Mouse (Mus musculus): ENCODE measurements around the gene Dgkz.
A peak's percentile ranks its signal among the peaks of the same experiment; 100 is the strongest.

Gene Dgkz

DNA sequence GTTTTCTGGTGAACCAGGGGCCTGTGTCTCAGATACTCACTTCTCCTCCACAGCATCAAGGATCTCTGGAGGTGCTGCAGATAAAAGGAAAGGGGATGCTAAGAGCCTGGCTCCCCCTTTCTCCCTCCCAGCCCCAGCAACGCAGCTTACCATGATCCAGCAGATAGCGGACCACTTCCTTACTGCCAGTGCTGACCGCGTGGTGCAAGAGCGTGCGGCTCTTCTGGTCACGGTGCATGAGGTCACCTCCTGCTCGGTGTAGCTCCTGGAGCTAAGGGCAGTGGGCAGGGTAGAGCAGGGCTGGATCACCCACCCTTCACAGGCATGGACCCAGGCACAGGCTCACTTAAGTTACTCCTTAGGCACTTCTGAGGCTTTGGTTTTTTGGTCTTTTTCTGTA lies 41.6 kb downstream of the Dgkz start:
- no peak for DNase-seq

DNA sequence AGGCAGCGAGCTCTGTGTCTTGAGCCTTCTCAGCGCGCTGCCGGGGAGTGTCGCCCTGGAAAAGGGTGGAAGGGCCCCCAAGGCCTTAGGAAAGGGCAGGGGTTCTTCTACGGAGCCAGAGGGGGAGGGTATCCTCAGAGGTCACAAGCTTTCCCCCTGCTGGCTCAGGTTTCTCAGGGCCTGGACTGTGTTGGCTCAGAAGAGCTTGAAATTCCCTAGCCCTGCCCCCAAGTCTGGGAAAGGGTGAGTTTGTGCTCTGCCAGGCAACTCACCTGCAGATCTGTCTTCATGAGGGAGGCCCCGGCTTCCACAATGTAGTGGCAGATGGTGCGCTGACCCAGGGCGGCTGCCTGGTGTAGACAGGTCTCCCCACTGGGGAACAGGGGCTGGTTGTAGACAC lies 42.2 kb downstream of the Dgkz start:
- DNase-seq, result no peak

DNA sequence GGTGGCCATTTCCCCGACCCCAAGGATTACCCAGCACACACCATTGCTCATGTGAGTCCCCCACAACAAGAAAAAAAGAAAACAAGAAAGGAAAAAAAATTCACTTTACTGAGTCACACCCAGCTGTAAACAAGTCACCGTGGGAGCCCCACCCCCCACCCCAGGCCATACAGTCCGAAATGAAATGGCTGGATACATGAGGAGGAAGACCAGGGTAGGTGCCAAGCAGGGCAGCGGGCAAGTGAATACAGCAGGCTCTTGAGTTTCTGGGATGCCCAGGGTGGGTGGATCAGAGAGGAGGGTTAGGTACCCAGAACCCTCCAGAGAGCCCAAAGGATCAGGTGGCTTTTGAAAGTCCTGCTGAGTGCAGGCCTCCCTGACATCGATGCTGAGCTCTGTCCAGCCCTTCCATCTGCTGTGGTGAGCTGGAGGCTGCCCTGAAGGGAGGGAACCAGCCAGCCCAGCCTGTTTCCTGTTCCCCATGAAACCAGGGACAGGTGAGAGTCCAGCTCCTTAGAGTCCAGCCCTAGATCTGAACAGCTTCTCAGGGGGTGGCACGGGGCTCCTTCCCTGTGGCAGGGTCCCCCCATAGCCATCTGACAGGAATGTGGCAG lies 42.8 kb downstream of the Dgkz start:
- DNase-seq, result no peak

DNA sequence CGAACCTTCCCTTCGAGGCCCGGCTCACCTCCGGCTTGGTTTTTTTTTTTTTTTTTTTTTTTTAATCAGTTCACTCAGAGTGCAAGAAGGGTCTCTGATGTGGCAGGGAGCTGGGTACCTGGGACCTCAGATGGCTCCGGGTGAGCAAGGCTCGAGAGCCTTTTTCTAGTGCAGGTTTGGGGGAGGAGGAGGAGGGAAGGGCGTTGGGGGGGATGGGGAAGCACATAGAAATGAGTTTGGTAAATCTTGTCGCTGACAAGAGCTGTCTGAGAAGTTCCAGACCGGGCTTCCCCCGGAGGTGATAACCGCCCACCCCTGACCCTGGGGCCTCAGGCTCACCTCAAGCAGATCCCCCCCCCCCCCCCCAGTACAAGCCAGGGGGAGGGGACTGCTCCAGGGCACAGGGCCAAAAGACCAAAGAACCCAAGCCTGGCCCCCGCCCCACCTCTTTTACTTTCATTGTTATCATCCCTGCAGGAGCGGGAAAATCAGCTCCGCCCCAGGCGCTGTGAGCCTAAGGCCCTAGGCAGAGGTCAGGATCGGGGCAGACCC lies 43.4 kb downstream of the Dgkz start, which contains the start of gene Mdk:
Mdk (minus strand) TSS at position 138 of the 552 bp plus-strand sequence.
- no peak for DNase-seq

DNA sequence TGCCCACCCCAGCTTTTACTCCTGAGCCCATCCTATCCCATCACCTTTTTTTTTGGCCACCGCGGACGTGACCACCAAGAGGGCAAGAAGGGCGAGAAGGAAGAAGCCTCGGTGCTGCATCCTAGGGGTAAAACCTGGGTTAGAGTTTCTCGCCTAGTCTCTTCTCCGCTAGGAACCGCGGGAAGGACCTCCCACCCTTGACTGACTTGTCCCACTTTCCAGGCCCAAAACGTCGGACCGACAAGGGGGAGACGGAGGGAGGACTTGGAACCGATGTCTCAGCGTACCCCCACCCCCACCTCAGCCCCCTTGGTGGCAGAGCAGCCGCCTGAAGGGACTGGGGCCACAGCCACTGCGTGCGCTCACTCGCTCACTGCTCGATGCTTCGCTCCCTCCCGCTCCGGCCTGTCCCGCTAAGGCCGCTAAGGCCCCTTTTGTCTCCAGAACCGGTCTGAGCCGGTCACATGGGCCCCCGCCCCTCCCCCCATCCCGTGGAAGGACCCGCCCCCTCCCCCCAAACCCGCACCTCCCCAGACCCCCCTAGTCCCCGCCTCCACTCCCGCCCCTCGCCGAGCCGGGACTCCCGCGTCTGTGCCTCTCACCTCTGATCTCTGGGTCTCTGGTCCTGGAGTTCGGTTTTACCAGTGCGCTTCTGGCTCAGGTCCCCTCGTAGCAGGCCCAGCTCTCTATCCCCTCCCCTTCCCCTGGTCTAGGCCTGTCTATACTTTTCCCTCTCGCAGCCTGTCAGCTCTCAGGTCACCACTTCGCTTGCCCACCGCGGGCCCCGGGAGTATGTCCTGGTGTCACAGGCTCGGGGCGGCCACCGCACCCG lies 44.1 kb downstream of the Dgkz start:
- no peak for DNase-seq

DNA sequence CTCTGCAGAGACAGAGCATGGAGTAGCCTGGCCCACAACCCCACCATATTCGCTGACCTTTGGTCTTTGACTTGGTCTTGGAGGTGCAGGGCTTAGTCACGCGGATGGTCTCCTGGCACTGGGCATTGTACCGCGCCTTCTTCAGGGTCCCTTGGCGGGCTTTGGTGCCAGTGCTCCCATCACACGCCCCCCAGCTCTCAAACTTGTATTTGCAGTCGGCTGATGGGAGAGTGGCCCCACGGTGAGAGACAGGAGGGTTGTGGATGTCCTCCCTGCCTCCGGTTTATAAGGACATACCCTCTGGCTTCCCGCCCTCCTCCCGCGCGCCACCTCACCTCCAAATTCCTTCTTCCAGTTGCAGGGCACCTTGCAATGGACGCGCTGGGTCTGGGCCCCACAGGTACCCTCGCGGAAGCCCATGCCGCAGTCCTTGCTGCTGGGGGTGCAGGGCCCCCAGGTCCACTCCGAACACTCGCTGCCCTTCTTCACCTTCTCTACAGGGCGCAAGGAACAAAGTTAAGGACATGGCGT lies 44.8 kb downstream of the Dgkz start:
- DNase-seq, result no peak

DNA sequence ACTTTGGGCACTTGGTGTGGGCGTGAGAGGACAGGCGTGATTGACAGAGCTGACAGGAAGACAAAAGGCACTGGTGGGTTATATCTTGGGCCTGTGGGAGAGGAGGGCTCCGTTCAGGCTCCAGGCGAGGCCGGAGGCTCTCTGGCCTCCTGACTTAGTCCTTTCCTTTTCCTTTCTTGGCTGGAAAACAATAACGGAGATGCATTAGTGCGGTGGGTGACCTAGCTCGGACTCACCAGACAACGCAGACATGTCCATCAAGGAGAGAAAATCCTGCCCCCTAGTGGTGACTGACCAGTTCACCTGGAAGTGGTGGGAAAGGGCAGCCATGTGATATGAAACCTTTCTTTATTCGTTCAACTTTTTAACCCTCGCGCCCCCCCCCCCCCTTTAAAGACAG lies 45.7 kb downstream of the Dgkz start:
- peak; percentile 76 for DNase-seq

DNA sequence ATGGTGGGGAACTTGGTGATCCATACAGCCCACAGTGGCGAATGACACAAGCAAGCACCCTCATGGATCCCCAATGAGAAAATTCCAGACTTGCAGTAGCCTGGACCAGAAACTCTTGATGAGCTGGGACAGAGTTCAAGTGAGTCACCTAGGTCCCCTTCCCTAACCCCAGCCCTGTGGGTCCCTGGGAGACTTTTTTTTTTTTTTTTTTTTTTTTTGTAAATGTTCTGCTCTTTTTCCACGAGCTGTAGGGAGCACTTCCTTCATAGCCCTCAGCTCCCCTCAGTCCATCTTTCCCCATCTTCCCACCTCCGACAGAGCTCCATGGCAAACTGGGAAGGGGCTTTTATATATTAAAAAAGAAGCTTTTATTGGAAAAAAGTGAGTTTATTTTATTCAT lies 46.2 kb downstream of the Dgkz start:
- no peak for DNase-seq

DNA sequence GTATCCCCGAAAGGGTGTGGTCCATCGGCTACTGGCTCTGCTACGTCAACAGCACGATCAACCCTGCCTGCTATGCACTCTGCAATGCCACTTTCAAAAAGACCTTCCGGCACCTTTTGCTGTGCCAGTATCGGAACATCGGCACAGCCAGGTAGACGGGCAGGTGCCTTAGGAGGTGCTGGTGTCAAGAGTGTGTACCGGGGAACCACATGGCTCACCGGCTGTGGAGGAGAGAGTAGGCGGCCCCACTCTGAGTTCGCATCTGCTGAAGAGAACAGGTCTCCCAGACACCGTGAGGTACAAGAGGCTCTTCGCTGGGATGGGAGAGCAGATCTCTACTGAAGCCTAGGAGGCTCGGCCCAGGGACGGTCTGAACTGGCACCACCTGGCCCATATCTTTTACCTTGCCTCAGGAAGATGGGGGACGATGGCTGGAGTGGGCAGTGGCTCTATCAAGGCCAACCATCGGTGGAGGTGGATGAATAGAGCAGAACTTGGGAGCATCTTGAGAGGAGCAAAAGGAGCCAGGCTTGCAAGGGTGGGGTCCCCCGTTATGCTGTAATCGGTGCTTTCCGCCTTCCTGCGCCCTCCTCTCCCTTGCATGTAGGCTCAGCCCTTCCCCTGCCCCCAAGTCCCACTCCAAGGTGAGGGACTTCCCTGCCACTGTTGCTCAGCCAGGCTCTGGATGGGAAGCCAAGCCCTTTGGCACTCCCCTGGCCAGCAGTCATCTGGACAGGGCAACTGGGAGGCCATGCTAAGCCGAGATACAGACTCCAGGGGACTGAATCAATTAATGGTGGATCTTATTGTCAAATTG lies 46.9 kb downstream of the Dgkz start:
- no peak for DNase-seq

DNA sequence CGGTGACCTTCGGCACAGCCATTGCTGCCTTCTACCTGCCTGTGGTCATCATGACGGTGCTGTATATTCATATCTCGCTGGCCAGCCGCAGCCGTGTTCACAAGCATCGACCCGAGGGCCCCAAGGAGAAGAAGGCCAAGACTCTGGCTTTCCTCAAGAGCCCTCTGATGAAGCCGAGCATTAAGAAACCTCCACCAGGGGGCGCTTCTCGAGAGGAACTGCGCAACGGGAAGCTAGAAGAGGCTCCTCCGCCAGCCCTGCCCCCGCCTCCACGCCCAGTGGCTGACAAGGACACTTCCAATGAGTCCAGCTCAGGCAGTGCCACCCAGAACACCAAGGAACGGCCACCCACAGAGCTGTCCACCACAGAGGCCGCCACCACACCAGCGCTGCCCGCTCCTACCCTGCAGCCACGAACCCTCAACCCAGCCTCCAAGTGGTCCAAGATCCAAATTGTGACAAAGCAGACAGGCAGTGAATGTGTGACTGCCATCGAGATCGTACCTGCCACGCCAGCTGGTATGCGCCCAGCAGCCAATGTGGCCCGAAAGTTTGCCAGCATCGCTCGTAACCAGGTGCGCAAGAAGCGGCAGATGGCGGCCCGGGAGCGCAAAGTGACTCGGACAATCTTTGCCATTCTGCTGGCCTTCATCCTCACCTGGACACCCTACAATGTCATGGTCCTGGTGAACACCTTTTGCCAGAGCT lies 47.7 kb downstream of the Dgkz start:
- DNase-seq, result peak; percentile 91

DNA sequence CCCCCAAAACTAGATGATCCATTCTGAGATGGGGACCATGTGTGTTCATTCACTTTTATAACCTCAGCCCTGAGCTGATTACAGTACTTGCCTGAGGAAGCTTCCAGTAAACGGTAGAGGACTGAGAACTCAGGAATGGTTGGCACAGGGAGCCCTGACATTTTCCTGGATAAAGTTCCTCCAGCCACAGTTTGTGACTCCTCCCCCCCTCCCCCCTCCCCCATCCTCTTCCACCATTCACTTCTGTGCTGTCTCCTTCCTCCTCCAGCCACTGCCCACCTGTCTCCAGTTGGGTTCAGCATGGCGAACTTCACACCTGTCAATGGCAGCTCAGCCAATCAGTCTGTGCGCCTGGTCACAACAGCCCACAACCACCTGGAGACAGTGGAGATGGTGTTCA lies 48.7 kb downstream of the Dgkz start, which contains the start of gene Chrm4:
Chrm4 (plus strand) TSS at position 301 of the 400 bp plus-strand sequence.
- DNase-seq, result no peak

DNA sequence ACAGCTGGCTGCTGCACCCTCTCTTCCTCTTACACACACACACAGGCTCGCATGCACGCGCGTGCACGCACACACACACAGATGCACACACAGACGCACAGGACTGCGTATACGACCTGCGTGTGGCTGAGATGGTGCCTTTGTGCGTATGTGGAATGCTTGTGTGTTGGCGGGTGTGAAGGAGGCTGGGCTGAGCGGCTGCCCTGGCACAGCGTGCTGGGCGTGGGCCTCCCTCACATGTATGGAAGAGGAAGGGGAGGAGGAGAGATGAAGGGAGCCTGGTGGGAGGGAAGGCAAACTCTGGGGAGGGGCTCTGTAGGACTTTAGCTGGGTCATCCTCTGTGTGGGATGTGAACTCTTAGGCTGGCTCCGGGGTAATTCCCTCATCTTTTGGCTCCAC lies 50.2 kb downstream of the Dgkz start:
- no peak for DNase-seq

DNA sequence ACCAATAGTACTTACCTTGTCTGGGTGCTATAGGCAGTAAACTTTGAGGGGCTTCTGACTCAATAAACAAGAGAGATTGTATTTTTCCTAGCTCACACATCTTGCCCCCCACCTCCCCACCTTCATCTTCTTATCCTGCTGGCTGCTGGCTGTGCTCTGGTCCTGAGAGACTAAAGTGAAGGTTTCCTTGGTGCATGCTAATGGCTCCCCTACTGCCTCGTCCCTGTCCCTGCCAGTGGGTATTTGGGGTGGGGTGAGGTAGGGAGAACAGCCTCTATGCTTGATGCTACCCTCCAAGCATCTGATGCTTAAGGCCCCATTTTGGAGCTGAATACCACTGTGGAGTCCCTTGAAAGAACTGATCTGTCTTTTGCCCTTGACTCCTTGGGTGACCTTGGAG lies 50.9 kb downstream of the Dgkz start:
- DNase-seq, result no peak

DNA sequence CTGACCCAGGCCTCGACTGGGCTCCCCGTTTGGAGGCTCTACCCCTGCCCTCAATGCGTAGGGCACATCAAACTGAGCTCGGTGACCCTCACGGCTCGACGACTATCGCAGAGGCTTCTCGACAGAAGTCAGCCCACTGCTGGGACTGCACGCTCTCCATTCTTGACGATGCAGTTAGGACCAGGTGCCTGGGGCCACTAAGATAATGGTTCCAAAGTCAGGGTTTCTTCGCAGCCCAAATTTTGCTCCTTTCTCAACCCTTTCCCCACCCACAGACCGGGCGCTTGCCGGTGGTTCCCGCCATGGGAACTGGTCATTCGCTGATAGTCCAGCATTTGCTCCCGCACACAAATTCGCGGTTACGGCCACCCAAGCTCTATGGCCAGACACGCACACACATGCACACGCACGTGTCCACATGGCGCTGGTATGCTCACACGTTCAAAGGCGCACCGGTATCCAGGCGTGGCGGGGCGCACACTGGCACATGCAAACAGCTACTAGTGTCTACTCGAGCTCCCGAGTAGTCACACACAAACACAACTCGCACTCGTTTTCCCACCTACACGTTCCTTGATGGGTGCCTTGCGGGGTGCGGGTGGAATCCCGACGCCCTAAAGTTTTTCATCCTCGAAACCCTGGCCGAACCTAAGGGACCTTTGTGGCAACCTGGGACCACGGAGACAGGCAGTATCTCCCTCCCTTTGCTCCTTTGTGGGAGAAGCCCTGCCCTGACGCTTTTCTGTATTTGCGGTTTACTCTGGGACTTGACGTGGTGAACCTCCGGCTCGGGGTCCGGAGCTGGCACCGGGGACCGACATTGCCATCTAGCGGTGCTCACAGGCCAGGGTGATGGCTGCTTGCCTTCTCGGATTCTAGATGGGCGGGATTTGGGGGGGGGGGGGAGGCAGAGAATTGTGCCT lies 52.0 kb downstream of the Dgkz start:
- peak; percentile 81 for DNase-seq

DNA sequence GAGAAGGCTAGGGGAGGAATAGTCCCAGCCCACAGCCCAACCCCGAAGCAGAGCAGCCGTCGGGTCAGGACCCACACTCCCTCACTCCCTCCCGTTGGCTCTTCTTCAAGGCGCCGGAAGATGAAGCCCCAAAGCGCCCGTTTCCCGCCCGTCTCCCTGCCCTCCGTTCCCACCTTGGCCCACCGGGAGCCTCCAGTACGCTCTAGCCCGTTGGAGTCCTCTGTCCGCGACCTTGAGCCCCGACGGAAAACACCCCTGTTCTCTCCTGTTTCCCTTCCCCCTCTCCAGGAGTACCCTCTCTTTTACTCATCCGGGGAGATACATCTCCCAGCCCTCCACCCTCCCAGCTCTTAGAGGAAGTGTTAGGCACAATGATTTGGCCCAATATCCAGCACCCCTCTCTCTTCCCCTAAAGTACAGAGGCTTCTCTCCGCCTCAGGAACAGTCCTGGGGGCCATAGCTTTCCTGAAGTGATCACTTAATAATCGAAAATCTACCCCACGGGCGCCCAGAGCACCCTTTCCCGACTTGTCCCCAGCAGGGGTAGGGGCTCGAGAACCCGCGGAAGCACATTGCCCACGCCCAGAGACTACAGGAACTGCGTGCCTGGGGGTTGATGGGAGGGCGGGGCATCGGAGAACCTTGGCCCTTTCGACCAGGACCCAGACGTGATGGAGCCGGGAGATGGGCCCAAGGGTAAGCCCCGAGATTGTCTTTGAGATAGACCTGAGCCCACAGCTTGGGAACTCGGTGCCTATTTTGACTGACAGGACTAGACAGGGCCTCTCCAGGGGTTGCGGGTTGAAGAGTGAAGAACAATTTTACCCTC lies 52.9 kb downstream of the Dgkz start:
- DNase-seq, result no peak

DNA sequence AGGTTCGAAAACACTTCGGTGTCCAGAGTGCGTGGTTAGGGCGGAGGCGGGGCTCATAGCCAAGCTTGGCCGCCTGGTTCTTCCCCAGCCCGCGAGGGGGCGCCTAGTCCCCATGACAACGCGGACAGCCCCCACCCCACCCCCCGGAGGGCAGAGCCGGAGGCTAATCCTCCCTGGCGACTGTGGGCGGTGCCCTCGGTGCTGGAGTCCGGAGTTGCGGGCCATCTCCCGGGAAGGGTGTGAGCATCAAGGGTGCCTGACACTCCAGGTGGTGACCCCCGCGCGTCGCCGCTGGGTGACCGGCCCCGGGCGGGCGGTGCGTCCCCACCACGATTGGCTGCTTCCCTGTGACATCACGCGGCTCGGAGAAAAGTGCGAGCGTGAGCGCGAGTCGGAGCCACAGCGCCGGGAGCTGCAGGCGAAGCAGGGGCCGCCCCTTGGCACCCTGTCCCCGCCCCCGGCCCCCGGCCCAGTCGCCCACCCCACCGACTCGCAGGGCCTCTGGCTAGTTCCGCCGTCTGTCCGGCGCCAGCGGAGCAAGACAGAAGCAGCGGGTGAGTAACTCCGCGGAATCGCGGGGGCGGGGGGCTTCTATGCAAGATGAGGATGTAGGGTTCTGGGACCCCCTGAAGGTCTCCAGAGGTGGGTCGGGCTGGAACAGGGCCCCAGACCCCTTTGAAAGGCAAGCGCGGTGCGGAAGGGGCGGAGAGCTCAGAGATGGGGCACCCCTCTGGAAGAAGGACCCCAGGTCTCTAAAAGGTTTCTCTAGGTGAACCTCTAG lies 53.7 kb downstream of the Dgkz start:
- DNase-seq, result peak; percentile 58

DNA sequence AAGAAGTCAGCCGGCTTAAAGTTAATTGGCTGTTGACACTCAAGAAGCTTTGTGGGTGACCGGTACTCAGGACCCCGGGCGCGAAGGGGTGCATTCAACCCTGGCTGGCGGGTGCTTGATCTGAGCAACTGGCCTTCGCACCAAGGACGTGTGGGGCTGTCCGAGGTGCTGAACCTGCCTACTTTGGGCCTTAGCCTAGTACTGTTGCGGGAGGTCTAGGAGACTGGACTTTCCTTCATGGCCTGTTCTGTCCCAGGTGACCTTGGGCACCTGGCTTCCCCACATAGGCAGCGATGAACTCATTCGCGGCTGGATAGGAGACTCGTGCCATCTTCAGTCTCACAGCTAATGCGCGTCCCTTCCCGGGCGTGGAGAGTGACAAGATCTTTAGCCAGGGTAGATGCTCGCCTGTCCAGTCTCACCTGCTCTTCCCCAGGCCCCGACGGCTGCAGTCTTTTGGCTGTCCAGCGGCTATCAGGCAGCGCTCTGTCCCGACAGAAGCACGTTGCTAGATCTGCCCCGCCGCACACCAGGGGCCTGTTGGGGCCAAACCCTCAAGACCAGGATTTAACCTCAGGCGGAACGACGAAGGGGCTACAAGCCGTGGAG lies 54.4 kb downstream of the Dgkz start:
- peak; percentile 86 for DNase-seq

DNA sequence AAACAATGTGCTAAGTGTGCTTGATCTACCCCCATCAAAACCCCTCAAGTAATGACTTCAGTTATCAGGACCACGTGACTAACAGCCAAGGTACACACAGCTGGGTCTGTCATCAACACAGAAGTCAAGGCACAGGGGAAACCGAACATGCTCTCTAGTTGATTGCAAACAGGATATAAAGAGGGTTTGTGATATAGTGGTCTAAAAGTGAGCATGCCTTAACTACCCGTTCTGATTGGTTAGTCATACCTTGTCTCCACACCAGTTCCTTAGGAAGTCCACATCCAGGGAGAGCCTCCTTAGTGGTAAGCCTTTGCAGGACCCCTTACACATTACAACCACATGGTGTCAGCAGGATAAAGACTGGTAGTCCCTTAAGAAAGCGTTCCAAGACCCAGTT lies 55.5 kb downstream of the Dgkz start:
- no peak for DNase-seq

DNA sequence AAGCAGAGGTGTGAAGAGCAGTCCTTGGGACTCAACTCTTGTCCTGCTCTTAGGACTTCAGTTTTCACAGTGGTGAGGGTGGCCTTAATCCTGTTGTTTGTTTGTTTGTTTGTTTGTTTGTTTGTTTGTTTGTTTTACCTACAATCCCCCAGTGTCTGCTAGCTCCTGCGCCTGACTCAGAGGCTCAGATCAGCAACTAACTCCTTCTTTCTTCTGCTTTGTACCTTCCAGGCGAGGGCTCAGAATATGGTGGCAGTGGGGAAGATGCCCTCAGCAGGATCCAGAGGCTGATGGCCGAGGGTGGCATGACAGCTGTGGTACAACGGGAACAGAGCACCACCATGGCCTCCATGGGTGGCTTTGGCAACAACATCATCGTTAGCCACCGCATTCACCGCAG lies 58.6 kb downstream of the Dgkz start:
- no peak for DNase-seq

All from lung, postnatal 14 days (tissue).